Mouse (Mus musculus) stomach, embryonic 14.5 days (tissue): ENCODE results near the gene Pcca. TPM values are rescaled to one million over a fixed set of nuclear protein-coding genes. Genes with fewer than 3 reads are reported as not detected.

Experiments used
- ATAC-seq: fragments of 200-750 bp; cut with Nextera tagmentation; 2 replicates; pipeline ENCODE4 v1.8.0; 2017; ENCODE audit warnings: low read depth, moderate TSS enrichment; ENCODE audit not compliant: insufficient number of reproducible peaks, insufficient read depth, low FRiP score
- H3K27ac ChIP-seq: fragments of 300-500 bp; sonication (generic); 2 replicates; pipeline ENCODE4 v1.5.1; 2014; ENCODE audit warnings: mild to moderate bottlenecking, low read length, moderate library complexity, mixed read lengths
- H3K27me3 ChIP-seq: fragments of 300-500 bp; sonication (generic); 2 replicates; pipeline ENCODE4 v1.6.1; 2014; ENCODE audit warnings: low read length, control low read depth, mixed read lengths; ENCODE audit not compliant: control insufficient read depth, insufficient read depth
- H3K36me3 ChIP-seq: fragments of 300-500 bp; sonication (generic); 2 replicates; pipeline ENCODE4 v1.6.1; 2014; ENCODE audit warnings: mild to moderate bottlenecking, control low read depth, low read length, moderate library complexity, mixed read lengths; ENCODE audit not compliant: control insufficient read depth, insufficient read depth
- H3K4me1 ChIP-seq: fragments of 300-500 bp; sonication (generic); 2 replicates; pipeline ENCODE4 v1.6.1; 2014; ENCODE audit warnings: low read length, control low read depth, mixed read lengths; ENCODE audit not compliant: control insufficient read depth, insufficient read depth
- H3K4me2 ChIP-seq: fragments of 300-500 bp; sonication (generic); replicated peaks from 2 replicates; pipeline ENCODE4 v1.6.1; 2014; ENCODE audit warnings: low read depth, low read length, control low read depth
- H3K4me3 ChIP-seq: fragments of 300-500 bp; sonication (generic); 2 replicates; pipeline ENCODE4 v1.5.1; 2014; ENCODE audit warnings: low read depth, low read length, control low read depth
- H3K9ac ChIP-seq: fragments of 300-500 bp; sonication (generic); replicated peaks from 2 replicates; pipeline ENCODE4 v1.6.1; 2014; ENCODE audit warnings: low read depth, mild to moderate bottlenecking, control low read depth, low read length, moderate library complexity, mixed read lengths
- H3K9me3 ChIP-seq: fragments of 300-500 bp; sonication (generic); 2 replicates; pipeline ENCODE4 v1.6.1; 2016; ENCODE audit warnings: low read depth, low read length, control low read depth; ENCODE audit not compliant: control insufficient read depth
- WGBS: fragments of 180-500 bp; shearing (Covaris S2); extraction: QIAGEN DNeasy Blood & Tissue Kit; methylation state at CpG from one replicate; pipeline ENCODE4 v1.1.7; 2014; 5-methylcytosine and 5-hydroxymethylcytosine counted together
- polyA plus RNA-seq: library from polyadenylated mRNA; unstranded; fragments of >200 nt; fragmentation: Nextera tagmentation; extraction: Ambion mirVana; gene quantifications from 2 replicates; pipeline ENCODE4 v1.2.1, GENCODE M21; 2014

Gene Pcca
- polyA plus RNA-seq, 1 experiment from 2014 or later: 18.7 TPM

- no peak for ATAC-seq
- H3K27ac ChIP-seq: no peak overlapping the region
- no peak overlapping the region for H3K4me3 ChIP-seq
- H3K4me2 ChIP-seq: no peak overlapping the region
- no peak overlapping the region for H3K9ac ChIP-seq
- H3K27me3 ChIP-seq: no peaks in the 10 kb centered on the region
- H3K9me3 ChIP-seq: no peaks in the 10 kb centered on the region
- H3K36me3 ChIP-seq: no peaks in the 10 kb centered on the region
- WGBS: 94% methylated on average over 4 of the region's 4 CpGs
- no peaks in the 10 kb centered on the region for H3K4me1 ChIP-seq
These were observed 154.3 kb downstream of the Pcca start for GRCm38 (mm10) chr14:122688378-122688777.

- no peak for ATAC-seq
- no peaks in the 10 kb centered on the region for H3K9me3 ChIP-seq
- no peak overlapping the region for H3K27ac ChIP-seq
- H3K4me2 ChIP-seq: no peak overlapping the region
- H3K4me3 ChIP-seq: no peak overlapping the region
- 63% methylated on average over 17 of the region's 17 CpGs for WGBS
- no peaks in the 10 kb centered on the region for H3K27me3 ChIP-seq
- H3K36me3 ChIP-seq: no peaks in the 10 kb centered on the region
- no peak overlapping the region for H3K9ac ChIP-seq
- no peaks in the 10 kb centered on the region for H3K4me1 ChIP-seq
These were observed 155.2 kb downstream of the Pcca start for GRCm38 (mm10) chr14:122689136-122689815.

GRCm38 (mm10) chr14:122691555-122691954 lies 157.4 kb downstream of the Pcca start:
- Histone ChIP-seq H3K9ac (no peak overlapping the region), H3K36me3 (no peaks in the 10 kb centered on the region), H3K27me3 (no peaks in the 10 kb centered on the region), H3K4me2 (no peak overlapping the region), H3K9me3 (no peaks in the 10 kb centered on the region), H3K4me1 (no peaks in the 10 kb centered on the region), H3K27ac (no peak overlapping the region), H3K4me3 (no peak overlapping the region)
- WGBS: 92% methylated on average over 1 of the region's 1 CpGs
- ATAC-seq: no peak

- no peak overlapping the region for H3K27ac ChIP-seq
- no peaks in the 10 kb centered on the region for H3K27me3 ChIP-seq
- no peak for ATAC-seq
- 68% methylated on average over 1 of the region's 1 CpGs for WGBS
- H3K9me3 ChIP-seq: no peaks in the 10 kb centered on the region
- H3K4me3 ChIP-seq: no peak overlapping the region
- H3K9ac ChIP-seq: no peak overlapping the region
- no peaks in the 10 kb centered on the region for H3K4me1 ChIP-seq
- H3K4me2 ChIP-seq: no peak overlapping the region
- H3K36me3 ChIP-seq: no peaks in the 10 kb centered on the region
These were observed 166.2 kb downstream of the Pcca start for GRCm38 (mm10) chr14:122700333-122700732.

GRCm38 (mm10) chr14:122713793-122714192 lies 179.7 kb downstream of the Pcca start:
- WGBS: 91% methylated on average over 5 of the region's 5 CpGs
- no peak for ATAC-seq
- no peak overlapping the region for H3K9ac ChIP-seq
- no peaks in the 10 kb centered on the region for H3K4me1 ChIP-seq
- H3K4me3 ChIP-seq: no peak overlapping the region
- H3K27me3 ChIP-seq: no peaks in the 10 kb centered on the region
- no peaks in the 10 kb centered on the region for H3K36me3 ChIP-seq
- no peaks in the 10 kb centered on the region for H3K9me3 ChIP-seq
- no peak overlapping the region for H3K4me2 ChIP-seq
- no peak overlapping the region for H3K27ac ChIP-seq

GRCm38 (mm10) chr14:122714911-122715310 lies 180.8 kb downstream of the Pcca start:
- no peaks in the 10 kb centered on the region for H3K27me3 ChIP-seq
- H3K4me2 ChIP-seq: no peak overlapping the region
- no peak overlapping the region for H3K4me3 ChIP-seq
- ATAC-seq: no peak
- H3K4me1 ChIP-seq: no peaks in the 10 kb centered on the region
- 70% methylated on average over 1 of the region's 1 CpGs for WGBS
- H3K9ac ChIP-seq: no peak overlapping the region
- H3K36me3 ChIP-seq: no peaks in the 10 kb centered on the region
- H3K27ac ChIP-seq: no peak overlapping the region
- no peaks in the 10 kb centered on the region for H3K9me3 ChIP-seq

- Histone ChIP-seq H3K27me3 (no peaks in the 10 kb centered on the region), H3K9ac (no peak overlapping the region)
- ATAC-seq: no peak
These were observed 181.9 kb downstream of the Pcca start for GRCm38 (mm10) chr14:122716057-122716456.

GRCm38 (mm10) chr14:122719496-122720080 lies 185.5 kb downstream of the Pcca start:
- 86% methylated on average over 8 of the region's 8 CpGs for WGBS

More at GRCm38 (mm10) chr14:122716057-122716456, 181.9 kb downstream of the Pcca start:
- no peaks in the 10 kb centered on the region for H3K9me3 ChIP-seq
- H3K4me3 ChIP-seq: no peak overlapping the region
- H3K27ac ChIP-seq: no peak overlapping the region
- no peaks in the 10 kb centered on the region for H3K36me3 ChIP-seq
- no peak overlapping the region for H3K4me2 ChIP-seq
- H3K4me1 ChIP-seq: no peaks in the 10 kb centered on the region

GRCm38 (mm10) chr14:122720989-122721388 lies 186.9 kb downstream of the Pcca start:
- WGBS: 70% methylated on average over 3 of the region's 3 CpGs
- no peak for ATAC-seq
- H3K27me3 ChIP-seq: no peaks in the 10 kb centered on the region
- no peak overlapping the region for H3K9ac ChIP-seq
- no peak overlapping the region for H3K4me2 ChIP-seq
- no peaks in the 10 kb centered on the region for H3K4me1 ChIP-seq
- no peak overlapping the region for H3K4me3 ChIP-seq
- no peaks in the 10 kb centered on the region for H3K36me3 ChIP-seq
- H3K9me3 ChIP-seq: no peaks in the 10 kb centered on the region
- no peak overlapping the region for H3K27ac ChIP-seq

More at GRCm38 (mm10) chr14:122719496-122720080, 185.5 kb downstream of the Pcca start:
- Histone ChIP-seq H3K9me3 (no peaks in the 10 kb centered on the region), H3K9ac (no peak overlapping the region), H3K4me3 (no peak overlapping the region), H3K4me2 (no peak overlapping the region), H3K27ac (no peak overlapping the region), H3K27me3 (no peaks in the 10 kb centered on the region), H3K36me3 (no peaks in the 10 kb centered on the region), H3K4me1 (no peaks in the 10 kb centered on the region)
- ATAC-seq: no peak
